Mouse (Mus musculus) layer of hippocampus, adult 8-10 months (tissue): Measurements from ENCODE around the gene Galntl5. TPM values are rescaled to one million over a fixed set of nuclear protein-coding genes. Genes with fewer than 3 reads are reported as not detected.

Experiments used
- microRNA-seq, 2 experiments: library from miRNA; unstranded; fragments of <30 nt; microRNA quantifications; one replicate each; pipeline ENCODE4 v1.2.0; 2022
- total RNA-seq, 4 experiments: library from RNA; stranded (reverse); gene quantifications; 2 replicates each; pipeline ENCODE4 v1.2.4; 2022

The Galntl5 gene
- total RNA-seq, 4 experiments from 2014 or later: not detected

Small RNA genes within 50 kb of the gene (microRNA-seq; reads per million reads assigned to microRNA genes)
- gene Gm26051: 0 reads per million in 2 experiments

Other genes starting within 250 kb of the Galntl5 start
- 100 to 1,000 TPM; 143 to 198 (median 175) TPM for gene Prkag2, start 80.8 kb upstream of the Galntl5 start, total RNA-seq
- 10 to 100 TPM; 38.5 to 50.2 (median 43.6) TPM for gene Galnt11, start 40.4 kb downstream of the Galntl5 start, total RNA-seq
- gene E130116L18Rik, start 41.7 kb downstream of the Galntl5 start, total RNA-seq: not detected